Mouse (Mus musculus) monocyte, adult 5-6 weeks (primary cell): ENCODE measurements around the gene Sec14l3. TPM values are rescaled to one million over a fixed set of nuclear protein-coding genes. Genes with fewer than 3 reads are reported as not detected.
"Not testable (repeated sequence)": the region's sequence is repeated elsewhere in the genome, so short reads cannot be mapped to it uniquely, and the experiment has no call there.

Experiments
- ATAC-seq: fragments of 153-309, 156-312 bp; replicated peaks from 2 replicates; pipeline ENCODE4 v1.8.0; 2017; ENCODE audit warnings: mild to moderate bottlenecking; ENCODE audit not compliant: low TSS enrichment, insufficient number of reproducible peaks, severe bottlenecking, poor library complexity, low FRiP score
- total RNA-seq: library from RNA; stranded (forward); fragments of 200-1000, 200-491, 200-594 nt; gene quantifications from 3 replicates; pipeline ENCODE4 v1.2.3, GENCODE M21; 2017

Gene Sec14l3
- not detected in 3 replicates for total RNA-seq

- ATAC-seq: no peak
These were observed at the start of gene Sec14l3 for GRCm38 (mm10) chr11:4064627-4065122. Sec14l3 (plus strand) TSS chr11:4064841.

GRCm38 (mm10) chr11:4015796-4016195, 48.8 kb upstream of the Sec14l3 start:
- not testable (repeated sequence) for ATAC-seq

GRCm38 (mm10) chr11:4022111-4022510, 42.5 kb upstream of the Sec14l3 start:
- not testable (repeated sequence) for ATAC-seq

GRCm38 (mm10) chr11:4023321-4023720, 41.3 kb upstream of the Sec14l3 start:
- ATAC-seq: no peak

GRCm38 (mm10) chr11:4027066-4027465, 37.6 kb upstream of the Sec14l3 start:
- ATAC-seq: no peak

- ATAC-seq: no peak
These were observed 36.9 kb upstream of the Sec14l3 start for GRCm38 (mm10) chr11:4027561-4028334.

GRCm38 (mm10) chr11:4029343-4029742, 35.3 kb upstream of the Sec14l3 start:
- no peak for ATAC-seq

- ATAC-seq: no peak
These were observed 33.3 kb upstream of the Sec14l3 start, which contains the start of gene Sec14l4 for GRCm38 (mm10) chr11:4031126-4031941. Sec14l4 (plus strand) TSS chr11:4031462.

- no peak for ATAC-seq
These were observed 32.7 kb upstream of the Sec14l3 start for GRCm38 (mm10) chr11:4031961-4032360.

GRCm38 (mm10) chr11:4033471-4033870, 31.2 kb upstream of the Sec14l3 start:
- ATAC-seq: no peak

GRCm38 (mm10) chr11:4034169-4034568, 30.5 kb upstream of the Sec14l3 start:
- no peak for ATAC-seq

- no peak for ATAC-seq
These were observed 29.3 kb upstream of the Sec14l3 start for GRCm38 (mm10) chr11:4035116-4035892.

- no peak for ATAC-seq
These were observed 28.7 kb upstream of the Sec14l3 start for GRCm38 (mm10) chr11:4035916-4036315.

- no peak for ATAC-seq
These were observed 28.1 kb upstream of the Sec14l3 start for GRCm38 (mm10) chr11:4036365-4037084.

- ATAC-seq: no peak
These were observed 24.7 kb upstream of the Sec14l3 start for GRCm38 (mm10) chr11:4039951-4040350.

GRCm38 (mm10) chr11:4041123-4041625, 23.5 kb upstream of the Sec14l3 start:
- ATAC-seq: no peak

GRCm38 (mm10) chr11:4043081-4043480, 21.6 kb upstream of the Sec14l3 start:
- ATAC-seq: no peak

GRCm38 (mm10) chr11:4046526-4046925, 18.1 kb upstream of the Sec14l3 start:
- ATAC-seq: no peak
